Mouse (Mus musculus) urinary bladder, postnatal 0 days (tissue): ENCODE data around the gene Bmt2. TPM values are rescaled to one million over a fixed set of nuclear protein-coding genes. Genes with fewer than 3 reads are reported as not detected.

Experiments
- polyA plus RNA-seq: library from polyadenylated mRNA; unstranded; fragments of >200 nt; fragmentation: Nextera tagmentation; extraction: Ambion mirVana; gene quantifications from 2 replicates; pipeline ENCODE4 v1.2.1, GENCODE M21; 2015

Bmt2 gene
- 9.2 and 10.6 TPM in 2 replicates for polyA plus RNA-seq

DNA sequence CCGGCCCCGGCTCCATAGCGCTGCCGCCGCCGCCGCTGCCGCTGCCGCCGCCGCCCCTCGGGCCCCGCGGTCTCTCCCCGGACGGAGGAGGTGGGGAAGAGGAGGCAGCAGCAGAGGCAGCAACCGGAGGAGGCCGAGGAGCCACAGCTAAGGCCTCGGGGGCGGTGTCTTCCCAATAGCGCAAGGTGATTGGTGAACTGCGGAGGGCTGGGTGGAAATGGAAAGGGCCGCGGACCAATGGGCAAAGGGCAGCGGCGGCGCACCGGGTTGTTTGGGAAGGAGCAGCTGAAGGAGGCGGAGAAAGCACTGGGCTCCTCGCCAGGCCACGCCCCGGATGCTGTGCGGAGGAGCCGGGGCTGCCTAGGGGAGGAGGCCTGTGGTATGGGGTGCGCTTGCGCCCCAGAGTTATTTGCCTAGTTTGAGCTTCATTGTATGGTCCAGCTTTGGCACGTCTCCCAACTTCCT, at the start of gene Bmt2:
TSS of gene Bmt2 (minus strand) at position 149 of the 465 bp plus-strand sequence.

DNA sequence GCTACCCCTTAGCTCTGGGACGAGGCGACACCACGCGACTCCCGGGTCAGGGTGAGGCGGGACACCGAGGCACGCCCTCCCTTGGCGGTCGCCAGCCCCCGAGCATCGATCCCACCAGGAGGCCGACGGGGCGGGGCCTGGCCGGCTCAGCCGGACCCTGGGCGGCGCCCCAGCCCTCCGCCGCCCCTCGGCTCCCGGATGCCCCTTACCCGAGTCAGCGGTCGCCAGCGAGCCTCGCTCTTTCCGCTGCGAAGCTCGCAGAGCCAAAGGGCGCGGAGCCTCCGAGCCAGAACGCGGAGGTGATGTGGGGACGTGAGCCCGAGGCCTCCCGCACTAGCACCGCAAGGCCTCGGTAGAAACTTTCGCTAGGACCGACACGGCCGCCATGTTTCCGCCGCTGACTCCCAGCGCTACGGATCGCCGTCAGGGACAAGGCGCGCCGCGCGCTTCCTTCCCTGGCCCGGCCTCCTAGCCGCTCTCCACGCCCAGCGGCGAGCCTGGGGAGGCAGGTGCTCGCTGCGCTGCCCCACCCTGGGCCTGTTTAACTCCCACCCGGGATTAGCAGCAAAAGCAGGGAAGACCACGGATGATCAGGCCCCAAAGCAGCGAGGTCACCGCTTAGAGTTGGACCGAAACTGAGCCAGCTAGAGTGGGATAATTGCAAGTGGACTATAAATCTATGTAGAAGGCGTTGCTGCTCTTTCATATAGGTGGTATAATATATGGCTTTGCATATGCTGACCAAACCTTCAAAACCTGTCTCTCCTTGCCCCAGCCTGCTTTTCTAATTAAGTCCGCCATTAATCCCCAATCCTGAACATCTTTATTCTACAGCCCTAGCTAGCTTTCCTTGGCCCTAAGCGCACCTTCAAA, 69.9 kb downstream of the Bmt2 start, which contains the start of gene Tmem168:
TSS of gene Tmem168 (minus strand) at position 480 of the 873 bp plus-strand sequence.

Other genes with a start within 250 kb of the Bmt2 start
- gene Tmem168, start 69.9 kb downstream of the Bmt2 start, polyA plus RNA-seq: 24.0 and 26.9 TPM in 2 replicates
- 0.70 and 1.3 TPM in 2 replicates for gene Gpr85, start 162.0 kb upstream of the Bmt2 start, polyA plus RNA-seq
- gene 2610001J05Rik, start 193.6 kb upstream of the Bmt2 start, polyA plus RNA-seq: 131 and 136 TPM in 2 replicates